Mouse (Mus musculus): ENCODE data around the gene Ptpra. TPM values are rescaled to one million over a fixed set of nuclear protein-coding genes. Genes with fewer than 3 reads are reported as not detected.
"Not testable (repeated sequence)": the region's sequence is repeated elsewhere in the genome, so short reads cannot be mapped to it uniquely, and the experiment has no call there.

The Ptpra gene
- polyA plus RNA-seq, 1 experiment from 2014 or later, result 142 TPM

GRCm38 (mm10) chr2:130499546-130499945 lies 49.5 kb downstream of the Ptpra start:
- ATAC-seq (replicated peaks), result no peak
- H3K9me3 ChIP-seq, result no peaks in the 10 kb centered on the region
- peaks cover 9% of the 10 kb centered on the region; the same call in 1 of the 2 replicates for H3K4me1 ChIP-seq
- H3K27ac ChIP-seq, result no peak overlapping the region
- H3K9ac ChIP-seq, result no peak overlapping the region
- H3K4me3 ChIP-seq, result no peak overlapping the region
- H3K27me3 ChIP-seq (replicated peaks), result no peaks in the 10 kb centered on the region
- H3K4me2 ChIP-seq, result no peak overlapping the region
- WGBS, result 83% methylated on average over 3 of the region's 3 CpGs
- no peaks in the 10 kb centered on the region; the same call in 1 of the 2 replicates for H3K36me3 ChIP-seq (replicated peaks)

GRCm38 (mm10) chr2:130501556-130501955 lies 51.5 kb downstream of the Ptpra start:
- Histone ChIP-seq H3K4me2 (no peak overlapping the region), H3K27me3 (replicated peaks) (no peaks in the 10 kb centered on the region), H3K4me3 (no peak overlapping the region), H3K9ac (no peak overlapping the region), H3K27ac (no peak overlapping the region), H3K4me1 (no peaks in the 10 kb centered on the region), H3K36me3 (replicated peaks) (no peaks in the 10 kb centered on the region; the same call in 1 of the 2 replicates), H3K9me3 (no peaks in the 10 kb centered on the region)
- WGBS, result 94% methylated on average over 2 of the region's 2 CpGs
- no peak for ATAC-seq (replicated peaks)

GRCm38 (mm10) chr2:130511616-130512015 lies 61.5 kb downstream of the Ptpra start:
- H3K9ac ChIP-seq; H3K4me3 ChIP-seq; ATAC-seq (replicated peaks); H3K9me3 ChIP-seq; H3K4me2 ChIP-seq; H3K27ac ChIP-seq; H3K4me1 ChIP-seq; H3K27me3 ChIP-seq (replicated peaks): not testable (repeated sequence)
- peaks cover 11% of the 10 kb centered on the region; the same call in 1 of the 2 replicates for H3K36me3 ChIP-seq (replicated peaks)
- WGBS, result 94% methylated on average over 5 of the region's 5 CpGs

GRCm38 (mm10) chr2:130513907-130514306 lies 63.8 kb downstream of the Ptpra start:
- Histone ChIP-seq H3K9me3 (no peaks in the 10 kb centered on the region), H3K4me3 (no peak overlapping the region), H3K36me3 (replicated peaks) (peaks cover 10% of the 10 kb centered on the region; the same call in 1 of the 2 replicates), H3K9ac (no peak overlapping the region), H3K27me3 (replicated peaks) (no peaks in the 10 kb centered on the region), H3K4me2 (no peak overlapping the region), H3K27ac (no peak overlapping the region), H3K4me1 (no peaks in the 10 kb centered on the region)
- 99% methylated on average over 8 of the region's 8 CpGs for WGBS
- ATAC-seq (replicated peaks), result no peak

GRCm38 (mm10) chr2:130515791-130516190 lies 65.7 kb downstream of the Ptpra start:
- H3K4me1 ChIP-seq, result no peaks in the 10 kb centered on the region
- H3K27me3 ChIP-seq (replicated peaks), result no peaks in the 10 kb centered on the region
- ATAC-seq (replicated peaks), result no peak
- H3K9me3 ChIP-seq, result no peaks in the 10 kb centered on the region
- H3K36me3 ChIP-seq (replicated peaks), result peaks cover 21% of the 10 kb centered on the region; the same call in 1 of the 2 replicates
- H3K4me3 ChIP-seq, result no peak overlapping the region
- H3K4me2 ChIP-seq, result no peak overlapping the region
- H3K9ac ChIP-seq, result no peak overlapping the region
- WGBS, result 12% methylated on average over 5 of the region's 5 CpGs
- no peak overlapping the region for H3K27ac ChIP-seq

- H3K4me2 ChIP-seq, result no peak overlapping the region
- H3K4me1 ChIP-seq, result no peaks in the 10 kb centered on the region
- no peaks in the 10 kb centered on the region for H3K27me3 ChIP-seq (replicated peaks)
- H3K9ac ChIP-seq, result no peak overlapping the region
- 94% methylated on average over 2 of the region's 2 CpGs for WGBS
- peaks cover 28% of the 10 kb centered on the region; the same call in 1 of the 2 replicates for H3K36me3 ChIP-seq (replicated peaks)
- H3K27ac ChIP-seq, result no peak overlapping the region
- H3K4me3 ChIP-seq, result no peak overlapping the region
- no peaks in the 10 kb centered on the region for H3K9me3 ChIP-seq
- no peak for ATAC-seq (replicated peaks)
Observed at GRCm38 (mm10) chr2:130521927-130522326, 71.8 kb downstream of the Ptpra start.

- H3K9ac ChIP-seq; H3K4me1 ChIP-seq; H3K4me3 ChIP-seq; H3K9me3 ChIP-seq; H3K27ac ChIP-seq; H3K4me2 ChIP-seq; ATAC-seq (replicated peaks); H3K27me3 ChIP-seq (replicated peaks): not testable (repeated sequence)
- peaks cover 20% of the 10 kb centered on the region; the same call in 1 of the 2 replicates for H3K36me3 ChIP-seq (replicated peaks)
- WGBS, result 87% methylated on average over 4 of the region's 4 CpGs
Observed at GRCm38 (mm10) chr2:130525480-130525879, 75.4 kb downstream of the Ptpra start.

- H3K36me3 ChIP-seq (replicated peaks), result peaks cover 16% of the 10 kb centered on the region; the same call in 1 of the 2 replicates
- no peaks in the 10 kb centered on the region for H3K9me3 ChIP-seq
- no peak for ATAC-seq (replicated peaks)
- H3K27ac ChIP-seq, result no peak overlapping the region
- WGBS, result 80% methylated on average over 6 of the region's 6 CpGs
- H3K4me2 ChIP-seq, result no peak overlapping the region
- H3K9ac ChIP-seq, result no peak overlapping the region
- no peaks in the 10 kb centered on the region for H3K27me3 ChIP-seq (replicated peaks)
- no peaks in the 10 kb centered on the region for H3K4me1 ChIP-seq
- H3K4me3 ChIP-seq, result no peak overlapping the region
Observed at GRCm38 (mm10) chr2:130528457-130528856, 78.4 kb downstream of the Ptpra start.

- Histone ChIP-seq H3K36me3 (replicated peaks) (peaks cover 24% of the 10 kb centered on the region; the same call in 1 of the 2 replicates), H3K27ac (no peak overlapping the region), H3K9me3 (no peaks in the 10 kb centered on the region), H3K9ac (no peak overlapping the region), H3K4me1 (no peaks in the 10 kb centered on the region), H3K4me2 (no peak overlapping the region), H3K4me3 (no peak overlapping the region), H3K27me3 (replicated peaks) (no peaks in the 10 kb centered on the region)
- ATAC-seq (replicated peaks), result no peak
- 94% methylated on average over 2 of the region's 2 CpGs for WGBS
Observed at GRCm38 (mm10) chr2:130529290-130529689, 79.2 kb downstream of the Ptpra start.

- Histone ChIP-seq H3K4me3 (no peak overlapping the region), H3K9ac (no peak overlapping the region), H3K4me1 (no peaks in the 10 kb centered on the region), H3K27ac (no peak overlapping the region), H3K9me3 (no peaks in the 10 kb centered on the region), H3K36me3 (replicated peaks) (peaks cover 30% of the 10 kb centered on the region; the same call in 1 of the 2 replicates), H3K27me3 (replicated peaks) (no peaks in the 10 kb centered on the region), H3K4me2 (no peak overlapping the region)
- WGBS, result 77% methylated on average over 7 of the region's 7 CpGs
- ATAC-seq (replicated peaks), result no peak
Observed at GRCm38 (mm10) chr2:130529925-130530324, 79.8 kb downstream of the Ptpra start.

GRCm38 (mm10) chr2:130532201-130532600 lies 82.1 kb downstream of the Ptpra start:
- no peaks in the 10 kb centered on the region for H3K4me1 ChIP-seq
- no peaks in the 10 kb centered on the region for H3K27me3 ChIP-seq (replicated peaks)
- no peak overlapping the region for H3K27ac ChIP-seq
- WGBS, result 88% methylated on average over 2 of the region's 2 CpGs
- no peaks in the 10 kb centered on the region for H3K9me3 ChIP-seq
- no peak for ATAC-seq (replicated peaks)
- H3K4me2 ChIP-seq, result no peak overlapping the region
- peaks cover 35% of the 10 kb centered on the region; the same call in 1 of the 2 replicates for H3K36me3 ChIP-seq (replicated peaks)
- H3K4me3 ChIP-seq, result no peak overlapping the region
- no peak overlapping the region for H3K9ac ChIP-seq

- H3K27ac ChIP-seq, result no peak overlapping the region
- no peaks in the 10 kb centered on the region for H3K9me3 ChIP-seq
- H3K4me1 ChIP-seq, result no peaks in the 10 kb centered on the region
- no peak overlapping the region for H3K4me3 ChIP-seq
- 93% methylated on average over 6 of the region's 6 CpGs for WGBS
- no peaks in the 10 kb centered on the region for H3K27me3 ChIP-seq (replicated peaks)
- no peak for ATAC-seq (replicated peaks)
- H3K36me3 ChIP-seq (replicated peaks), result peaks cover 44% of the 10 kb centered on the region
- no peak overlapping the region for H3K9ac ChIP-seq
- no peak overlapping the region for H3K4me2 ChIP-seq
Observed at GRCm38 (mm10) chr2:130535017-130535416, 84.9 kb downstream of the Ptpra start.

- H3K9me3 ChIP-seq, result no peaks in the 10 kb centered on the region
- H3K27me3 ChIP-seq (replicated peaks), result no peaks in the 10 kb centered on the region
- H3K4me2 ChIP-seq, result no peak overlapping the region
- no peak overlapping the region for H3K4me3 ChIP-seq
- 79% methylated on average over 3 of the region's 3 CpGs for WGBS
- no peak overlapping the region for H3K27ac ChIP-seq
- H3K36me3 ChIP-seq (replicated peaks), result peaks cover 62% of the 10 kb centered on the region
- no peak overlapping the region for H3K9ac ChIP-seq
- no peaks in the 10 kb centered on the region for H3K4me1 ChIP-seq
- no peak for ATAC-seq (replicated peaks)
Observed at GRCm38 (mm10) chr2:130536890-130537289, 86.8 kb downstream of the Ptpra start.
